Mouse (Mus musculus) cortical plate, adult 2 months (tissue): ENCODE measurements around the gene Slc44a3.

Experiments used
- CTCF ChIP-seq: fragments of 200-500 bp; IDR thresholded peaks from 2 replicates; pipeline ENCODE4 v1.5.1; 2011; ENCODE audit warnings: mild to moderate bottlenecking, control low read depth, low read length; ENCODE audit not compliant: insufficient read depth; ENCODE audit errors: extremely low read depth
- POLR2A ChIP-seq: fragments of 200-500 bp; IDR thresholded peaks from 2 replicates; pipeline ENCODE4 v1.6.1; 2011; ENCODE audit warnings: mild to moderate bottlenecking, low read length, control low read depth; ENCODE audit not compliant: insufficient read depth; ENCODE audit errors: extremely low read depth

DNA sequence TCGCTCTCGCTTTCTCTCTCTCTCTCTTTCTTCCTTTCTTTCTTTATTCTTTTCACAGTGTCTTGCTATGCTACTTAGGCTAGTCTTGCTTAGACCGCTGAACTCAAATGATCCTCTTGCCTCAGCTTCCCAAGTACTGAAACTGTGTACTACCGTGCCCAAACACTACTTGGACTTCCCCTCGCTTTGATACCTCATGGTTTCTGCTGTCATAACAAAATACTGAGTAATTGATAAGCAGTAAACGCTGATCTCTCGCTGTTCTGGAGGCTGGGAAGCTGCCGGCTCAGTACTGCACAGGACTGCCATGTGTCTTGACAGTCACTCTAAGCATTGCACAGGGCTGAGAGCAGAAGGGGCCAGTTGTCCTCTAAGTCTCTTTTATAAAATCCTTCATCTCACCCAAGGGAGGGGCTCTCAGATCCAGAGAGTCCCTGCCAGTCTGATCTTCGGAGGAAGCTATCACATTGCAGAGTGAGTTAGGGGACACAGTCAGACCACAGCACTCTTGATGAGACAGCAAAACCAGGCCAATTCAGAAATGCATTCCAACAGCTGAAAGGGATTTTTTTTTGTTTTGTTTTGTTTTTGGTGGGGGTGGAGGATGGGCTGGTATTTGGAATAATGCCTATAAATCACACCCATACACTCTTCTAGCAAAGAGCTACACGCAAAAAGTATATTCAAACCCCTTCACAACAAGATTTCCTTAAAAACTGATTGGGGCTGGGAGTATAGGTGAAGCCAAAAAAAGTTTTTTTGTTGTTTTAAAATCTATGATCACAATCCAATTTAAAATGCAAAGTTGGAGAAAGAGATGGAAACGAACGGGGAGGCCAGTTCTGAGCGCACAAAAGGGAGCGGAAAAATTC is 114.6 kb downstream of the Slc44a3 start:
- TF ChIP-seq CTCF = no peak
- TF ChIP-seq POLR2A = no peak
